Mouse (Mus musculus): ENCODE measurements at regions not wholly inside any gene's neighbourhood (a gene's known extent, or its start where the extent isn't known, plus 50 kb on each side); places are given as distances from the start of the nearest gene placed in this dataset.

GRCm38 (mm10) chr9:46736232-46736631, 262.3 kb upstream of the Gm4791 start:
- peaks cover 5% of the 10 kb centered on the region; the same call in 1 of the 2 replicates for H3K4me1 ChIP-seq (replicated peaks)
- H3K4me2 ChIP-seq, result no peak overlapping the region
- no peak for ATAC-seq (ENCODE audit: insufficient number of reproducible peaks, insufficient read depth, low FRiP score, low TSS enrichment, low read depth)
- no peaks in the 10 kb centered on the region for H3K36me3 ChIP-seq
- no peak overlapping the region for H3K4me3 ChIP-seq (replicated peaks)
- no peak overlapping the region for H3K9ac ChIP-seq (replicated peaks)
- peaks cover 39% of the 10 kb centered on the region for H3K27me3 ChIP-seq
- no peaks in the 10 kb centered on the region for H3K9me3 ChIP-seq
- H3K27ac ChIP-seq, result no peak overlapping the region

- H3K4me3 ChIP-seq (replicated peaks), result no peak overlapping the region
- peaks cover 39% of the 10 kb centered on the region for H3K27me3 ChIP-seq
- H3K36me3 ChIP-seq, result no peaks in the 10 kb centered on the region
- H3K27ac ChIP-seq, result no peak overlapping the region
- ATAC-seq (ENCODE audit: insufficient number of reproducible peaks, insufficient read depth, low FRiP score, low TSS enrichment, low read depth), result no peak
- 8% methylated on average over 4 of the region's 4 CpGs for WGBS
- H3K4me2 ChIP-seq, result no peak overlapping the region
- H3K9me3 ChIP-seq, result no peaks in the 10 kb centered on the region
- no peak overlapping the region for H3K9ac ChIP-seq (replicated peaks)
- peaks cover 5% of the 10 kb centered on the region; the same call in 1 of the 2 replicates for H3K4me1 ChIP-seq (replicated peaks)
Measured at GRCm38 (mm10) chr9:46735664-46736067, 262.9 kb upstream of the Gm4791 start.

GRCm38 (mm10) chr9:46728465-46728864, 270.1 kb upstream of the Gm4791 start:
- Histone ChIP-seq H3K9ac (replicated peaks) (no peak overlapping the region), H3K4me1 (replicated peaks) (no peaks in the 10 kb centered on the region), H3K9me3 (no peaks in the 10 kb centered on the region), H3K4me2 (no peak overlapping the region), H3K27ac (no peak overlapping the region), H3K36me3 (no peaks in the 10 kb centered on the region), H3K27me3 (0 out of 2 replicates have a peak, but pooled peaks cover 5% of the 10 kb centered on the region), H3K4me3 (replicated peaks) (no peak overlapping the region)
- WGBS, result 70% methylated on average over 5 of the region's 5 CpGs
- no peak for ATAC-seq (ENCODE audit: insufficient number of reproducible peaks, insufficient read depth, low FRiP score, low TSS enrichment, low read depth)

GRCm38 (mm10) chr9:46724231-46724630, 274.3 kb upstream of the Gm4791 start:
- Histone ChIP-seq H3K27ac (no peak overlapping the region), H3K4me3 (replicated peaks) (no peak overlapping the region), H3K4me1 (replicated peaks) (no peaks in the 10 kb centered on the region), H3K9me3 (no peaks in the 10 kb centered on the region), H3K9ac (replicated peaks) (no peak overlapping the region), H3K4me2 (no peak overlapping the region), H3K36me3 (no peaks in the 10 kb centered on the region), H3K27me3 (no peaks in the 10 kb centered on the region)
- whole genome bisulfite sequencing, result 84% methylated on average over 5 of the region's 5 CpGs
- ATAC-seq (ENCODE audit: insufficient number of reproducible peaks, insufficient read depth, low FRiP score, low TSS enrichment, low read depth), result no peak

- no peak for ATAC-seq (ENCODE audit: insufficient number of reproducible peaks, insufficient read depth, low FRiP score, low TSS enrichment, low read depth)
- H3K9me3 ChIP-seq, result no peaks in the 10 kb centered on the region
- H3K4me2 ChIP-seq, result no peak overlapping the region
- H3K9ac ChIP-seq (replicated peaks), result no peak overlapping the region
- 89% methylated on average over 10 of the region's 10 CpGs for WGBS
- no peaks in the 10 kb centered on the region for H3K4me1 ChIP-seq (replicated peaks)
- H3K27ac ChIP-seq, result no peak overlapping the region
- H3K4me3 ChIP-seq (replicated peaks), result no peak overlapping the region
- H3K27me3 ChIP-seq, result no peaks in the 10 kb centered on the region
- H3K36me3 ChIP-seq, result no peaks in the 10 kb centered on the region
Measured at GRCm38 (mm10) chr9:46713415-46713814, 285.1 kb upstream of the Gm4791 start.

GRCm38 (mm10) chr9:46704151-46704905, 294.2 kb upstream of the Gm4791 start:
- no peak for ATAC-seq (ENCODE audit: insufficient number of reproducible peaks, insufficient read depth, low FRiP score, low TSS enrichment, low read depth)
- Histone ChIP-seq H3K4me3 (replicated peaks) (no peak overlapping the region), H3K4me2 (no peak overlapping the region), H3K4me1 (replicated peaks) (no peaks in the 10 kb centered on the region), H3K27ac (no peak overlapping the region), H3K36me3 (no peaks in the 10 kb centered on the region), H3K9ac (replicated peaks) (no peak overlapping the region), H3K27me3 (peaks cover 16% of the 10 kb centered on the region), H3K9me3 (no peaks in the 10 kb centered on the region)
- 71% methylated on average over 10 of the region's 10 CpGs for WGBS

- 62% methylated on average over 8 of the region's 8 CpGs for WGBS
- H3K9me3 ChIP-seq, result no peaks in the 10 kb centered on the region
- no peak overlapping the region for H3K27ac ChIP-seq
- H3K4me1 ChIP-seq (replicated peaks), result no peaks in the 10 kb centered on the region
- no peak overlapping the region for H3K4me3 ChIP-seq (replicated peaks)
- H3K36me3 ChIP-seq, result no peaks in the 10 kb centered on the region
- peaks cover 16% of the 10 kb centered on the region for H3K27me3 ChIP-seq
- no peak for ATAC-seq (ENCODE audit: insufficient number of reproducible peaks, insufficient read depth, low FRiP score, low TSS enrichment, low read depth)
- no peak overlapping the region for H3K4me2 ChIP-seq
- no peak overlapping the region for H3K9ac ChIP-seq (replicated peaks)
Measured at GRCm38 (mm10) chr9:46703674-46704073, 294.9 kb upstream of the Gm4791 start.

- Histone ChIP-seq H3K36me3 (no peaks in the 10 kb centered on the region), H3K27ac (no peak overlapping the region), H3K4me2 (no peak overlapping the region), H3K4me3 (replicated peaks) (no peak overlapping the region), H3K4me1 (replicated peaks) (no peaks in the 10 kb centered on the region), H3K9me3 (no peaks in the 10 kb centered on the region), H3K27me3 (peaks cover 16% of the 10 kb centered on the region), H3K9ac (replicated peaks) (no peak overlapping the region)
- 76% methylated on average over 13 of the region's 13 CpGs for WGBS
- no peak for ATAC-seq (ENCODE audit: insufficient number of reproducible peaks, insufficient read depth, low FRiP score, low TSS enrichment, low read depth)
Measured at GRCm38 (mm10) chr9:46702901-46703636, 295.5 kb upstream of the Gm4791 start.

GRCm38 (mm10) chr9:46702053-46702900, 296.3 kb upstream of the Gm4791 start:
- Histone ChIP-seq H3K4me1 (replicated peaks) (no peaks in the 10 kb centered on the region), H3K9ac (replicated peaks) (no peak overlapping the region), H3K4me3 (replicated peaks) (no peak overlapping the region), H3K36me3 (no peaks in the 10 kb centered on the region), H3K27ac (no peak overlapping the region), H3K4me2 (no peak overlapping the region), H3K9me3 (no peaks in the 10 kb centered on the region), H3K27me3 (peaks cover 16% of the 10 kb centered on the region)
- ATAC-seq (ENCODE audit: insufficient number of reproducible peaks, insufficient read depth, low FRiP score, low TSS enrichment, low read depth), result no peak
- 30% methylated on average over 16 of the region's 16 CpGs for WGBS

- WGBS, result 66% methylated on average over 2 of the region's 2 CpGs
- no peaks in the 10 kb centered on the region for H3K4me1 ChIP-seq (replicated peaks)
Measured at GRCm38 (mm10) chr9:46696171-46696570, 302.4 kb upstream of the Gm4791 start.

GRCm38 (mm10) chr9:46689331-46689730, 309.2 kb upstream of the Gm4791 start:
- 83% methylated on average over 5 of the region's 5 CpGs for WGBS
- no peaks in the 10 kb centered on the region for H3K36me3 ChIP-seq
- no peak overlapping the region for H3K27ac ChIP-seq
- H3K4me1 ChIP-seq (replicated peaks), result no peaks in the 10 kb centered on the region
- peaks cover 11% of the 10 kb centered on the region for H3K27me3 ChIP-seq
- no peak for ATAC-seq (ENCODE audit: insufficient number of reproducible peaks, insufficient read depth, low FRiP score, low TSS enrichment, low read depth)
- H3K9ac ChIP-seq (replicated peaks), result no peak overlapping the region
- no peak overlapping the region for H3K4me2 ChIP-seq
- no peaks in the 10 kb centered on the region for H3K9me3 ChIP-seq
- H3K4me3 ChIP-seq (replicated peaks), result no peak overlapping the region

More at GRCm38 (mm10) chr9:46696171-46696570, 302.4 kb upstream of the Gm4791 start:
- Histone ChIP-seq H3K27me3 (no peaks in the 10 kb centered on the region), H3K4me2 (no peak overlapping the region), H3K4me3 (replicated peaks) (no peak overlapping the region), H3K36me3 (no peaks in the 10 kb centered on the region), H3K27ac (no peak overlapping the region), H3K9ac (replicated peaks) (no peak overlapping the region), H3K9me3 (no peaks in the 10 kb centered on the region)
- no peak for ATAC-seq (ENCODE audit: insufficient number of reproducible peaks, insufficient read depth, low FRiP score, low TSS enrichment, low read depth)
